Comparison of ENCODE assay signal across 7 mouse cellular contexts in the genomic region with DNA sequence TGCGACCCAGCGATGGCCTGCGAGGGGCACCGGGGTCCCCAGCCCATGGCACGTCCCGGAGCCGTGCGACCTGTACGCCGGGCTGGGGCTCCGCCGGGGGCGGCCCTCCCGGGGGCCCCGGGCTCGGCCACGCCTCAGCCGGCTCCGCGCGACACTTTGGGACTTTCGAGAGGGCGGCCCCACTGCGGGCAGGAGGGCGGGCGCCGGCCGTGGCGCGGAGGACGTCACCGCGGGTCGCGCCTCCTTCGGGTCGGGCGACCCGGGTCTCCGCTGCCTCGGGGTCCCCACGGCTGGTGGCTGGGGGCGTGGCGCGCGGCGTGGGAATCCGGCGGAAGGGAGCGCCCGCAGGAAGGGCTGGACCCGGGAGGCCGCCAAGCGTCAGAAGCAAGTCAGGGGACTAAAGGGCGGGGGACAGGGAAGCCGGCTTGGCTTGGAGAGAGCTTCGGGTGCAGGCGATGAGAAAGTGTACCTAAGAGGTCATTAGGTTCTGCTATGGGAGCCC.
DNase-seq lines count a peak whose midpoint lies in the region; ATAC-seq and TF ChIP-seq lines count a peak whose summit lies in the region.

No protein-coding gene starts in this region.

- peak overlapping the region; percentile 71 for H3K4me2 ChIP-seq in liver, embryonic 12.5 days
- peak overlapping the region; percentile 74 for H3K4me2 ChIP-seq in stomach, postnatal 0 days (replicated peaks; ENCODE audit: low read depth)

- H3K9me3 ChIP-seq in forebrain, embryonic 10.5 days, result no peaks in the 10 kb centered on the region
- H3K9me3 ChIP-seq in liver, embryonic 12.5 days (replicated peaks), result no peaks in the 10 kb centered on the region
- H3K9me3 ChIP-seq in stomach, postnatal 0 days (ENCODE audit: control insufficient read depth, low read length), result no peaks in the 10 kb centered on the region

- WGBS in forebrain, embryonic 10.5 days, result under 1% methylated on average over 58 of the region's 58 CpGs
- 2% methylated on average over 55 of the region's 58 CpGs for WGBS in liver, embryonic 12.5 days (ENCODE audit: insufficient replicate concordance)
- WGBS in stomach, postnatal 0 days, result under 1% methylated on average over 55 of the region's 58 CpGs

- peaks cover 15% of the 10 kb centered on the region for H3K4me1 ChIP-seq in forebrain, embryonic 10.5 days
- H3K4me1 ChIP-seq in liver, embryonic 12.5 days, result peaks cover 4% of the 10 kb centered on the region; the same call in 1 of the 2 replicates
- no peaks in the 10 kb centered on the region for H3K4me1 ChIP-seq in stomach, postnatal 0 days (replicated peaks; ENCODE audit: control insufficient read depth, insufficient read depth)

- TF ChIP-seq CTCF in stomach, postnatal 0 days (IDR thresholded peaks at IDR 0.05; ENCODE audit: low read depth), result no peak

- no peak for TF ChIP-seq EP300 in stomach, postnatal 0 days (optimal IDR thresholded peaks at IDR 0.05)

- no peak for ATAC-seq in liver, embryonic 12.5 days
- no peak; the same call in 1 of the 2 replicates for ATAC-seq in stomach, postnatal 0 days (ENCODE audit: low FRiP score, low TSS enrichment)
- ATAC-seq in monocyte, adult 5-6 weeks (replicated peaks; ENCODE audit: insufficient number of reproducible peaks, low FRiP score, low TSS enrichment, poor library complexity, severe bottlenecking), result no peak

- DNase-seq in kidney, postnatal 4 days, result peak; percentile 2 to 10
- no peak for DNase-seq in kidney, postnatal 36 days
- peak; percentile 15 to 16 for DNase-seq in cerebellum, postnatal 14 days
- DNase-seq in forebrain, embryonic 10.5 days (ENCODE audit: extremely low spot score, low spot score), result peak; percentile 15
- DNase-seq in stomach, postnatal 0 days (ENCODE audit: low spot score), result peak; percentile 15

- no peaks in the 10 kb centered on the region for H3K36me3 ChIP-seq in forebrain, embryonic 10.5 days (replicated peaks)
- no peaks in the 10 kb centered on the region for H3K36me3 ChIP-seq in liver, embryonic 12.5 days
- no peaks in the 10 kb centered on the region for H3K36me3 ChIP-seq in stomach, postnatal 0 days (ENCODE audit: control insufficient read depth, insufficient read depth, low read length)

- H3K9ac ChIP-seq in liver, embryonic 12.5 days, result no peak overlapping the region
- H3K9ac ChIP-seq in stomach, postnatal 0 days (ENCODE audit: low read length), result no peak overlapping the region

- H3K27ac ChIP-seq in forebrain, embryonic 10.5 days, result no peak overlapping the region
- H3K27ac ChIP-seq in liver, embryonic 12.5 days, result no peak overlapping the region
- H3K27ac ChIP-seq in stomach, postnatal 0 days (replicated peaks), result no peak overlapping the region

- H3K27me3 ChIP-seq in forebrain, embryonic 10.5 days (ENCODE audit: poor library complexity, severe bottlenecking), result peaks cover 33% of the 10 kb centered on the region
- peaks cover 30% of the 10 kb centered on the region for H3K27me3 ChIP-seq in liver, embryonic 12.5 days (replicated peaks)
- 0 out of 2 replicates have a peak, but pooled peaks cover 5% of the 10 kb centered on the region for H3K27me3 ChIP-seq in stomach, postnatal 0 days (ENCODE audit: control insufficient read depth, insufficient read depth, low read length)

- peak overlapping the region; percentile 73 for H3K4me3 ChIP-seq in forebrain, embryonic 10.5 days
- H3K4me3 ChIP-seq in liver, embryonic 12.5 days, result peak overlapping the region; percentile 46
- H3K4me3 ChIP-seq in stomach, postnatal 0 days (ENCODE audit: low read depth, low read length), result peak overlapping the region; percentile 41

Comparison
In these comparisons a context has a peak if more than half of its experiments do, and no peak if none do; other contexts are left out.
1. DNase-seq: peak in kidney, postnatal 4 days (2 of 2), cerebellum, postnatal 14 days (2 of 2), forebrain, embryonic 10.5 days (single experiment) and stomach, postnatal 0 days (single experiment); none in kidney, postnatal 36 days (0 of 2).
2. Peak in every context shown above with its lines, with median percentiles within 50 percentile points of each other: H3K4me3 ChIP-seq.